ENCODE assay signal across 8 mouse cellular contexts in genomic region chr19:4497263-4497973, GRCm38 (mm10). TPM values are rescaled to one million over a fixed set of nuclear protein-coding genes. Genes with fewer than 3 reads are reported as not detected.
DNase-seq lines count a peak whose midpoint lies in the region; ATAC-seq lines count a peak whose summit lies in the region.

No protein-coding gene starts in this region.

- H3K4me3 ChIP-seq in midbrain, embryonic 10.5 days: no peak overlapping the region

- DNase-seq in cerebellum, adult 11 months: peak; percentile 68
- peak; percentile 81 for DNase-seq in cerebellum, postnatal 36 days
- DNase-seq in gastrocnemius, adult 18-20 months (ENCODE audit: low spot score): peak; percentile 62
- peak; percentile 50 for DNase-seq in hindlimb bud, embryonic 11.5 days (ENCODE audit: extremely low spot score, low read depth, low spot score)
- peak; percentile 65 to 74 for DNase-seq in left cerebral cortex, postnatal 25 days (ENCODE audit: low spot score in 2 of 2)
- peak; percentile 82 for DNase-seq in midbrain, embryonic 10.5 days (ENCODE audit: low spot score)
- peak; percentile 71 for DNase-seq in skeletal muscle tissue, adult 2 months (ENCODE audit: low read depth, low spot score)

- H3K27ac ChIP-seq in midbrain, embryonic 10.5 days (replicated peaks): 0 out of 2 replicates have a peak overlapping the region, but pooled peaks have one; percentile 49

- H3K27me3 ChIP-seq in midbrain, embryonic 10.5 days (ENCODE audit: low read depth, poor library complexity, severe bottlenecking): no peaks in the 10 kb centered on the region

- H3K4me1 ChIP-seq in midbrain, embryonic 10.5 days: peaks cover 23% of the 10 kb centered on the region

- no peaks in the 10 kb centered on the region for H3K36me3 ChIP-seq in midbrain, embryonic 10.5 days

- 7% methylated on average over 4 of the region's 4 CpGs for WGBS in midbrain, embryonic 10.5 days

- no peaks in the 10 kb centered on the region for H3K9me3 ChIP-seq in midbrain, embryonic 10.5 days (replicated peaks)

- intact Hi-C loops in left cerebral cortex, postnatal 25 days (cut with DNase I): loop anchor here (2.0 to 5.0 kb wide), 2 partner anchors 117 to 245 kb away; partner anchors contain the start of gene Lrfn4

- no peak for ATAC-seq in cerebellum, adult (ENCODE audit: insufficient number of reproducible peaks, low FRiP score, low TSS enrichment)

RNA-seq across cellular contexts. Expression of gene 2010003K11Rik, which starts 1.0 kb away (rescaled TPM):
- not detected for total RNA-seq in gastrocnemius, adult 18-20 months (2021)
- total RNA-seq in left cerebral cortex, postnatal 25 days (2021): not detected
- polyA plus RNA-seq in midbrain, embryonic 10.5 days (2016; fragmentation: Nextera tagmentation; extraction: Ambion mirVana): not detected in 2 replicates

RNA-seq across cellular contexts. Expression of gene Pcx, which starts 12.9 kb away (rescaled TPM):
- total RNA-seq in gastrocnemius, adult 18-20 months (2021): 100 to 1,000 TPM in 1 of 2 experiments, 10 to 100 TPM in 1; 57.4 to 111 TPM
- 10 to 100 TPM; 56.9 to 66.3 TPM for total RNA-seq in left cerebral cortex, postnatal 25 days (2021)
- polyA plus RNA-seq in midbrain, embryonic 10.5 days (2016; fragmentation: Nextera tagmentation; extraction: Ambion mirVana): 20.9 and 24.1 TPM in 2 replicates

RNA-seq across cellular contexts. Expression of gene Syt12, which starts 20.2 kb away (rescaled TPM):
- 1 to 10 TPM; 1.9 to 2.1 TPM for total RNA-seq in gastrocnemius, adult 18-20 months (2021)
- 10 to 100 TPM; 38.2 to 43.4 TPM for total RNA-seq in left cerebral cortex, postnatal 25 days (2021)
- polyA plus RNA-seq in midbrain, embryonic 10.5 days (2016; fragmentation: Nextera tagmentation; extraction: Ambion mirVana): 1.7 and 2.0 TPM in 2 replicates

RNA-seq across cellular contexts. Expression of gene Rhod, which starts 58.2 kb away (rescaled TPM):
- total RNA-seq in gastrocnemius, adult 18-20 months (2021): under 1 TPM; 0.27 to 0.31 TPM
- total RNA-seq in left cerebral cortex, postnatal 25 days (2021): under 1 TPM; 0.57 to 0.64 TPM
- 13.7 and 13.9 TPM in 2 replicates for polyA plus RNA-seq in midbrain, embryonic 10.5 days (2016; fragmentation: Nextera tagmentation; extraction: Ambion mirVana)

Comparison
In these comparisons a context has a peak if more than half of its experiments do, and no peak if none do; other contexts are left out.
1. RNA of gene Syt12, which starts 20.2 kb away (total RNA-seq): 38.2 to 43.4 TPM in left cerebral cortex, postnatal 25 days; 1.9 to 2.1 TPM in gastrocnemius, adult 18-20 months; every median in the first group is over 10 times any median in the second.
2. Peak in every context shown above with its lines, with median percentiles within 50 percentile points of each other: DNase-seq.